ENCODE assay signal across 10 mouse cellular contexts in the genomic region with DNA sequence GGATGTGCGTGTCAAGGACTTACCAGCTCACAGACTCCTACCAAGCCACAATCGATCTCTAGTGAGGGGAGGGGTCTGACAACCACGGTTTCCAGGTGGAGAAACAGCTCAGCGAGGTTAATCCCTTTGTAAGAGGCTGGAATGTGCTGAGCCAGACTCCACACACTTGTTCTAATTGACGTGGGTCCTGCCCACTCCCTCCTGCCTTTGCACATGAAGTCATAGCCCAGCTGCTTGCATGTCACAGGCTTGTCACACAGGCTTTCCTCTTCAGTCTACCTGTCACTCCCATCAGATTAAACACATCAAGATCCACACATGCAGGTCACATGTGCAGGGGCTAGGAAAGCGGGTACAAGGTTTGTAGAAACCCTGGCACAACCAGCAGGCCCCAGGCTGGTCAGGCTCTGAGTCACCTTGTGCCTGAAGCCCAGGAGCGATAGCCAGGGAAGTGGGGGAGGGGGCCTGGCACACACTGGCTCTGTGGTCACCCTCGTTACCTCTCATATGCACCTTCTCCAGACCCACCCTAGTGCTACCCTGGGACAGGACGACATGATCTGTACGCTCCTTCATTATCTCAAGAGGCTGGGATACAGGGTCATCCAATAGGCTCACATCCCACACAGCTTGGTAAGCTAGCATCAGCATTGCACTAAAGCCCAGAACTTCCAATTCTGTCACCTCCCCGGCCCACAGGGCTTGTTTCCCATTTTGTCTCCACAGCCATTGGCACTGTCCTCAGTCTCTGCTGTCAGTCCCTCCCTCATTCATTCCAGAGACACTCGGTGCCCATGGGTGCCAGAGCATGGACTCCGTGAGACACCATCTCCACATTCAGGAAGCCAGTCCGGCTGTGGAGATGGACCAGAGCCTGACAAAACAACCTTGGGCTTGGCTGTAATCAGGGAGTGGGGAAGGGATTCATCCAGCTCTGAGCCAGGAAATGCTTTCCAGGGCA. TPM values are rescaled to one million over a fixed set of nuclear protein-coding genes. Genes with fewer than 3 reads are reported as not detected.
DNase-seq lines count a peak whose midpoint lies in the region; ATAC-seq and TF ChIP-seq lines count a peak whose summit lies in the region.
"Had no signal": no experiment of that assay in that cellular context is flagged by ENCODE, and none has a peak within 500 bp of the region (broad histone marks: within the 10 kb centered on the region; RNA-seq: fewer than 3 reads in every experiment).

No protein-coding gene starts in this region.

- DNase-seq in gastrocnemius, adult 18-20 months (ENCODE audit: low spot score), result peak; percentile 19
- no peak for DNase-seq in gastrocnemius, postnatal 14 days
- DNase-seq in midbrain, embryonic 10.5 days (ENCODE audit: low spot score), result no peak
- DNase-seq in midbrain, postnatal 0 days (ENCODE audit: low spot score), result no peak
- peak; percentile 83 for DNase-seq in retina, postnatal 1 day
- no peak for DNase-seq in kidney, adult 9 months
- DNase-seq: cerebellum, postnatal 36 days; liver, embryonic 13.5 days had no signal

- H3K27me3 ChIP-seq in midbrain, embryonic 10.5 days (ENCODE audit: low read depth, poor library complexity, severe bottlenecking), result peaks cover 7% of the 10 kb centered on the region
- no peaks in the 10 kb centered on the region for H3K27me3 ChIP-seq in midbrain, postnatal 0 days (ENCODE audit: insufficient read depth, low read length)
- H3K27me3 ChIP-seq in forebrain, embryonic 16.5 days (replicated peaks; ENCODE audit: control insufficient read depth, insufficient read depth, low read length), result no peaks in the 10 kb centered on the region
- H3K27me3 ChIP-seq in kidney, embryonic 15.5 days, result no peaks in the 10 kb centered on the region
- H3K27me3 ChIP-seq: liver, embryonic 13.5 days had no signal

- no peak overlapping the region for H3K4me3 ChIP-seq in midbrain, embryonic 10.5 days
- H3K4me3 ChIP-seq in midbrain, postnatal 0 days (ENCODE audit: low read depth, low read length), result no peak overlapping the region
- no peak overlapping the region for H3K4me3 ChIP-seq in forebrain, embryonic 16.5 days (replicated peaks; ENCODE audit: low read length)
- H3K4me3 ChIP-seq in kidney, embryonic 15.5 days (replicated peaks), result no peak overlapping the region
- H3K4me3 ChIP-seq: liver, embryonic 13.5 days had no signal

- peaks cover 25% of the 10 kb centered on the region for H3K4me1 ChIP-seq in midbrain, embryonic 10.5 days
- no peaks in the 10 kb centered on the region for H3K4me1 ChIP-seq in midbrain, postnatal 0 days (ENCODE audit: insufficient read depth, low read length)
- no peaks in the 10 kb centered on the region; the same call in 1 of the 2 replicates for H3K4me1 ChIP-seq in forebrain, embryonic 16.5 days (replicated peaks; ENCODE audit: control insufficient read depth, insufficient read depth, low read length)
- H3K4me1 ChIP-seq in kidney, embryonic 15.5 days, result peaks cover 6% of the 10 kb centered on the region

- H3K4me2 ChIP-seq in midbrain, postnatal 0 days (ENCODE audit: low read depth, low read length, poor library complexity, severe bottlenecking), result no peak overlapping the region
- no peak overlapping the region for H3K4me2 ChIP-seq in forebrain, embryonic 16.5 days (ENCODE audit: low read length)
- H3K4me2 ChIP-seq in kidney, embryonic 15.5 days, result no peak overlapping the region
- H3K4me2 ChIP-seq: liver, embryonic 13.5 days had no signal

- intact Hi-C loops in gastrocnemius, postnatal 14 days (cut with DNase I; ENCODE audit: low total_unique reads), result no loop called here

- no peaks in the 10 kb centered on the region for H3K36me3 ChIP-seq in midbrain, embryonic 10.5 days
- no peaks in the 10 kb centered on the region for H3K36me3 ChIP-seq in midbrain, postnatal 0 days (ENCODE audit: insufficient read depth, low read length)
- H3K36me3 ChIP-seq in forebrain, embryonic 16.5 days (ENCODE audit: control insufficient read depth, insufficient read depth), result no peaks in the 10 kb centered on the region
- H3K36me3 ChIP-seq in kidney, embryonic 15.5 days, result no peaks in the 10 kb centered on the region
- H3K36me3 ChIP-seq: liver, embryonic 13.5 days had no signal

- no peak for ATAC-seq in midbrain, postnatal 0 days (ENCODE audit: low FRiP score)
- ATAC-seq in forebrain, embryonic 16.5 days, result peak; percentile 58; the same call in 1 of the 2 replicates
- ATAC-seq in kidney, embryonic 15.5 days (replicated peaks; ENCODE audit: low FRiP score), result no peak

- H3K27ac ChIP-seq in midbrain, embryonic 10.5 days (replicated peaks), result peak overlapping the region; percentile 28; the same call in 1 of the 2 replicates
- H3K27ac ChIP-seq in midbrain, postnatal 0 days (ENCODE audit: low read depth, low read length), result no peak overlapping the region
- H3K27ac ChIP-seq in forebrain, embryonic 16.5 days (ENCODE audit: low read length), result no peak overlapping the region
- no peak overlapping the region for H3K27ac ChIP-seq in kidney, embryonic 15.5 days
- H3K27ac ChIP-seq: liver, embryonic 13.5 days had no signal

- no peak overlapping the region for H3K9ac ChIP-seq in midbrain, postnatal 0 days (replicated peaks; ENCODE audit: low read length, poor library complexity, severe bottlenecking)
- H3K9ac ChIP-seq in forebrain, embryonic 16.5 days (replicated peaks; ENCODE audit: low read depth, low read length), result no peak overlapping the region
- H3K9ac ChIP-seq in kidney, embryonic 15.5 days, result no peak overlapping the region
- H3K9ac ChIP-seq: liver, embryonic 13.5 days had no signal

- no peaks in the 10 kb centered on the region for H3K9me3 ChIP-seq in midbrain, embryonic 10.5 days (replicated peaks)
- no peaks in the 10 kb centered on the region for H3K9me3 ChIP-seq in midbrain, postnatal 0 days (ENCODE audit: low read length)
- no peaks in the 10 kb centered on the region for H3K9me3 ChIP-seq in forebrain, embryonic 16.5 days (ENCODE audit: control insufficient read depth, low read length)
- no peaks in the 10 kb centered on the region for H3K9me3 ChIP-seq in kidney, embryonic 15.5 days (replicated peaks)
- H3K9me3 ChIP-seq: liver, embryonic 13.5 days had no signal

- WGBS in midbrain, embryonic 10.5 days, result 57% methylated on average over 14 of the region's 14 CpGs
- WGBS in midbrain, postnatal 0 days, result 55% methylated on average over 13 of the region's 14 CpGs
- 41% methylated on average over 13 of the region's 14 CpGs for WGBS in forebrain, embryonic 16.5 days
- 51% methylated on average over 14 of the region's 14 CpGs for WGBS in kidney, embryonic 15.5 days

- TF ChIP-seq CTCF in midbrain, postnatal 0 days (IDR thresholded peaks at IDR 0.05), result no peak

RNA-seq across cellular contexts. Expression of a gene that starts 51.1 kb away (rescaled TPM):
- under 1 TPM in 1 of 2 experiments, not detected in 1; 0.14 TPM for total RNA-seq in gastrocnemius, adult 18-20 months (2021)
- total RNA-seq in gastrocnemius, postnatal 14 days (2021), result under 1 TPM; 0.06 to 0.09 TPM
- polyA plus RNA-seq in midbrain, embryonic 10.5 days (2016; fragmentation: Nextera tagmentation; extraction: Ambion mirVana), result 0.07 TPM in 1 of 2 replicates, not detected in the other
- total RNA-seq in midbrain, postnatal 0 days (2014; rRNA removed), result not detected in 2 replicates
- polyA plus RNA-seq in midbrain, postnatal 0 days (2015; fragmentation: Nextera tagmentation; extraction: Ambion mirVana), result 0.10 and 0.16 TPM in 2 replicates
- polyA plus RNA-seq in forebrain, embryonic 16.5 days (2015; fragmentation: Nextera tagmentation; extraction: Ambion mirVana), result not detected in 2 replicates
- polyA plus RNA-seq in kidney, embryonic 15.5 days (2015; fragmentation: Nextera tagmentation; extraction: Ambion mirVana), result not detected in 2 replicates
- polyA plus RNA-seq: liver, embryonic 13.5 days had no signal

Comparison
In these comparisons a context has a peak if more than half of its experiments do, and no peak if none do; other contexts are left out.
1. DNase-seq: peak in gastrocnemius, adult 18-20 months (single experiment) and retina, postnatal 1 day (single experiment); none in gastrocnemius, postnatal 14 days (single experiment), midbrain, embryonic 10.5 days (single experiment), midbrain, postnatal 0 days (single experiment) and kidney, adult 9 months (single experiment).